16 mouse cellular contexts compared by ENCODE assay signal in the genomic region with DNA sequence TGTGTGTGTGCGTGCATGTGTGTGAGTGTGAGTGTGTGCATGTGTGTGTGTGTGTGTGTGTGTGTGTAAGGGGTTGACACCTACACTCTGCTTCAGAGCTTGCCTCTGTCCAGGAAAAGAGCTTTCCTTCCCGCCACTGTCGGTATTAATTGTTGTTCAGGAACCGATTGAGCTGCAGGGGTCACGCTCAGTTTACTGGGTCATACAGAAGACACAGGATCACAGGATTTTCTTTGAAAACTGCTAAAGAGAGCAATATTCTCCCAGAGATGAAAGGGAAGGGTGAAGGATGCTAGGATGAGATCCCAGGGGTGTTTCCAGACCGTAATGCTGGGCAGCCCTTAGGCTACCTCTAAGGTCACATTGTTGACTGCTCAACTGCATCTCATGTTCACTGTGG. TPM values are rescaled to one million over a fixed set of nuclear protein-coding genes. Genes with fewer than 3 reads are reported as not detected.
DNase-seq lines count a peak whose midpoint lies in the region; ATAC-seq and TF ChIP-seq lines count a peak whose summit lies in the region.
"Had no signal": no experiment of that assay in that cellular context is flagged by ENCODE, and none has a peak within 500 bp of the region (broad histone marks: within the 10 kb centered on the region; RNA-seq: fewer than 3 reads in every experiment).

A gene (minus strand): TSS at position 101 of the 400 bp plus-strand sequence.

- DNase-seq in left cerebral cortex, adult 18-20 months (ENCODE audit: low spot score in 2 of 2), result no peak
- no peak for DNase-seq in left cerebral cortex, adult 11 months (ENCODE audit: low spot score)
- DNase-seq in left cerebral cortex, postnatal 10 days (ENCODE audit: extremely low spot score in 1 of 2, low spot score in 2 of 2), result no peak
- no peak for DNase-seq in lung, postnatal 0 days (ENCODE audit: low spot score)
- no peak for DNase-seq in Muller cell, postnatal 12 days (ENCODE audit: inconsistent ontology term)
- DNase-seq: cerebellum, postnatal 25 days; heart, adult 18-20 months; kidney, adult 9 months had no signal

- H3K36me3 ChIP-seq in forebrain, embryonic 16.5 days (ENCODE audit: control insufficient read depth, insufficient read depth), result no peaks in the 10 kb centered on the region
- H3K36me3 ChIP-seq in forebrain, embryonic 15.5 days, result no peaks in the 10 kb centered on the region
- no peaks in the 10 kb centered on the region for H3K36me3 ChIP-seq in lung, postnatal 0 days (ENCODE audit: insufficient read depth, low read length)
- H3K36me3 ChIP-seq: embryonic facial prominence, embryonic 12.5 days; liver, embryonic 12.5 days; lung, embryonic 15.5 days had no signal

- no peaks in the 10 kb centered on the region for H3K9me3 ChIP-seq in forebrain, embryonic 16.5 days (ENCODE audit: control insufficient read depth, low read length)
- no peaks in the 10 kb centered on the region for H3K9me3 ChIP-seq in forebrain, embryonic 15.5 days
- no peaks in the 10 kb centered on the region for H3K9me3 ChIP-seq in lung, postnatal 0 days (ENCODE audit: low read length)
- H3K9me3 ChIP-seq: embryonic facial prominence, embryonic 12.5 days; liver, embryonic 12.5 days; lung, embryonic 15.5 days had no signal

- no peaks in the 10 kb centered on the region for H3K27me3 ChIP-seq in forebrain, embryonic 16.5 days (replicated peaks; ENCODE audit: control insufficient read depth, insufficient read depth, low read length)
- no peaks in the 10 kb centered on the region for H3K27me3 ChIP-seq in forebrain, embryonic 15.5 days
- no peaks in the 10 kb centered on the region for H3K27me3 ChIP-seq in lung, postnatal 0 days (replicated peaks; ENCODE audit: insufficient read depth, low read length)
- H3K27me3 ChIP-seq: embryonic facial prominence, embryonic 12.5 days had no signal

- no peak for TF ChIP-seq EP300 in lung, postnatal 0 days (IDR thresholded peaks at IDR 0.05)

- peaks cover 4% of the 10 kb centered on the region; the same call in 1 of the 2 replicates for H3K4me1 ChIP-seq in forebrain, embryonic 16.5 days (replicated peaks; ENCODE audit: control insufficient read depth, insufficient read depth, low read length)
- H3K4me1 ChIP-seq in forebrain, embryonic 15.5 days, result peaks cover 7% of the 10 kb centered on the region
- H3K4me1 ChIP-seq in cortical plate, adult 2 months (ENCODE audit: control insufficient read depth, insufficient read depth, low read length), result 0 out of 2 replicates have a peak, but pooled peaks cover 3% of the 10 kb centered on the region
- no peaks in the 10 kb centered on the region for H3K4me1 ChIP-seq in lung, postnatal 0 days (ENCODE audit: insufficient read depth, low read depth, low read length)
- H3K4me1 ChIP-seq: embryonic facial prominence, embryonic 12.5 days; lung, embryonic 15.5 days had no signal

- no peak within 1 kb of the TSS for H3K4me2 ChIP-seq in forebrain, embryonic 16.5 days (ENCODE audit: low read length)
- H3K4me2 ChIP-seq in forebrain, embryonic 15.5 days (replicated peaks), result no peak within 1 kb of the TSS
- H3K4me2 ChIP-seq in lung, postnatal 0 days (replicated peaks; ENCODE audit: low read depth, low read length), result no peak within 1 kb of the TSS
- H3K4me2 ChIP-seq: embryonic facial prominence, embryonic 12.5 days; liver, embryonic 12.5 days; lung, embryonic 15.5 days had no signal

- no peak for TF ChIP-seq CTCF in cortical plate, adult 2 months (IDR thresholded peaks at IDR 0.05; ENCODE audit: extremely low read depth, insufficient read depth, low read length)
- no peak for TF ChIP-seq CTCF in lung, postnatal 0 days (IDR thresholded peaks at IDR 0.05)

- intact Hi-C loops in left cerebral cortex, postnatal 10 days (cut with DNase I), result no loop called here

- no peak within 1 kb of the TSS for H3K4me3 ChIP-seq in forebrain, embryonic 16.5 days (replicated peaks; ENCODE audit: low read length)
- H3K4me3 ChIP-seq in forebrain, embryonic 15.5 days, result no peak within 1 kb of the TSS
- no peak within 1 kb of the TSS for H3K4me3 ChIP-seq in cortical plate, adult 2 months (ENCODE audit: insufficient read depth, low read length)
- no peak within 1 kb of the TSS for H3K4me3 ChIP-seq in lung, postnatal 0 days (ENCODE audit: low read depth, low read length)
- H3K4me3 ChIP-seq: embryonic facial prominence, embryonic 12.5 days; liver, embryonic 12.5 days; lung, embryonic 15.5 days; myocyte had no signal

- no peak for ATAC-seq in forebrain, embryonic 16.5 days
- ATAC-seq in forebrain, embryonic 15.5 days (replicated peaks), result no peak
- no peak for ATAC-seq in lung, postnatal 0 days
- ATAC-seq: activated CD4-positive, CD25-positive, alpha-beta regulatory T cell, adult 4 months; liver, embryonic 12.5 days had no signal

- no peak within 1 kb of the TSS for H3K27ac ChIP-seq in forebrain, embryonic 16.5 days (ENCODE audit: low read length)
- no peak within 1 kb of the TSS for H3K27ac ChIP-seq in forebrain, embryonic 15.5 days (replicated peaks)
- H3K27ac ChIP-seq in cortical plate, adult 2 months (ENCODE audit: insufficient read depth, low read length), result no peak within 1 kb of the TSS
- no peak within 1 kb of the TSS for H3K27ac ChIP-seq in lung, postnatal 0 days (ENCODE audit: low read length)
- H3K27ac ChIP-seq: embryonic facial prominence, embryonic 12.5 days; liver, embryonic 12.5 days; lung, embryonic 15.5 days had no signal

- no peak for TF ChIP-seq POLR2A in cortical plate, adult 2 months (IDR thresholded peaks at IDR 0.05; ENCODE audit: extremely low read depth, insufficient read depth, low read length)

- 87% methylated on average over 6 of the region's 6 CpGs for WGBS in forebrain, embryonic 16.5 days
- WGBS in forebrain, embryonic 15.5 days, result 79% methylated on average over 6 of the region's 6 CpGs
- 74% methylated on average over 6 of the region's 6 CpGs for WGBS in lung, postnatal 0 days

- no peak within 1 kb of the TSS for H3K9ac ChIP-seq in forebrain, embryonic 16.5 days (replicated peaks; ENCODE audit: low read depth, low read length)
- H3K9ac ChIP-seq in forebrain, embryonic 15.5 days (replicated peaks), result no peak within 1 kb of the TSS
- no peak within 1 kb of the TSS for H3K9ac ChIP-seq in lung, postnatal 0 days (replicated peaks; ENCODE audit: low read depth)
- H3K9ac ChIP-seq: embryonic facial prominence, embryonic 12.5 days; liver, embryonic 12.5 days; lung, embryonic 15.5 days had no signal

RNA-seq across cellular contexts. Expression of the gene that starts here (rescaled TPM):
- 8.4 and 10.7 TPM in 2 replicates for polyA plus RNA-seq in forebrain, embryonic 16.5 days (2015; fragmentation: Nextera tagmentation; extraction: Ambion mirVana)
- polyA plus RNA-seq in forebrain, embryonic 15.5 days (2015; fragmentation: Nextera tagmentation; extraction: Ambion mirVana), result 9.9 and 10.0 TPM in 2 replicates
- 100 to 1,000 TPM; 208 to 219 TPM for total RNA-seq in left cerebral cortex, adult 18-20 months (2021)
- polyA plus RNA-seq in cortical plate, adult 2 months (2012; rRNA removed), result 184 and 196 TPM in 2 replicates
- 100 to 1,000 TPM; 126 to 127 TPM for total RNA-seq in left cerebral cortex, postnatal 10 days (2021)
- polyA plus RNA-seq in lung, postnatal 0 days (2015; fragmentation: Nextera tagmentation; extraction: Ambion mirVana), result 5.0 and 5.6 TPM in 2 replicates
- polyA plus RNA-seq: activated CD4-positive, CD25-positive, alpha-beta regulatory T cell, adult 4 months had no signal

Comparison
In these comparisons a context has a peak if more than half of its experiments do, and no peak if none do; other contexts are left out.
1. RNA of the gene that starts here (polyA plus RNA-seq): 184 to 196 TPM in cortical plate, adult 2 months; 8.4 to 10.7 TPM in forebrain, embryonic 16.5 days, 9.9 to 10.0 TPM in forebrain, embryonic 15.5 days and 5.0 to 5.6 TPM in lung, postnatal 0 days; every median in the first group is over 10 times any median in the second.